Mouse (Mus musculus): ENCODE measurements around the gene Gm10392. TPM values are rescaled to one million over a fixed set of nuclear protein-coding genes. Genes with fewer than 3 reads are reported as not detected.
A peak's percentile ranks its signal among the peaks of the same experiment; 100 is the strongest.

The Gm10392 gene
- polyA plus RNA-seq, 1 experiment from 2014 or later, result 0.14 TPM

DNA sequence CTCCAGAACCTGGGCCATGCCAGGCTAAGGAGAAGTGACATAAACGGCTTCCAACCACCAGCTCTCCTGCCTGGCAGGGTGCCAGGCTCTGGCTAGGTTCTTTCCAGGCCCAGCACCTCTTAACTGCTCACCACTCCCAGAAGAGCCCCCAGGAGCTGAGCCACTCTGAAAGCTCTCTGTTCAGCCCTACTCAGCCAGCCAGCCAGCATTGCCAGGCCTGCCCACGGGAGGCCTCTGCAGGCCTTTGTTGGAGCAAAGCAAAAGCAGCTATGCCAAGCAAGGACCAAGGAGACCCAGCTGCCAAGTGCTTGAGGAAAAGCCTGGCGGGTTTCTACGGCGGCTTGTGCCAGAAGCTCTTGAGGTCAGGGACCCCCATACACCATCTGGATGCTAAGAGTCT, 32.2 kb downstream of the Gm10392 start:
- Histone ChIP-seq H3K9ac (peak overlapping the region; percentile 47; the same call in 1 of the 2 replicates), H3K4me2 (replicated peaks) (peak overlapping the region; percentile 69), H3K36me3 (no peaks in the 10 kb centered on the region), H3K27ac (peak overlapping the region; percentile 66; the same call in 1 of the 2 replicates), H3K27me3 (no peaks in the 10 kb centered on the region), H3K4me3 (peak overlapping the region; percentile 94), H3K4me1 (peaks cover 73% of the 10 kb centered on the region), H3K9me3 (replicated peaks) (no peaks in the 10 kb centered on the region)
- WGBS, result 64% methylated on average over 5 of the region's 5 CpGs
- no peak for ATAC-seq (ENCODE audit: low FRiP score)

DNA sequence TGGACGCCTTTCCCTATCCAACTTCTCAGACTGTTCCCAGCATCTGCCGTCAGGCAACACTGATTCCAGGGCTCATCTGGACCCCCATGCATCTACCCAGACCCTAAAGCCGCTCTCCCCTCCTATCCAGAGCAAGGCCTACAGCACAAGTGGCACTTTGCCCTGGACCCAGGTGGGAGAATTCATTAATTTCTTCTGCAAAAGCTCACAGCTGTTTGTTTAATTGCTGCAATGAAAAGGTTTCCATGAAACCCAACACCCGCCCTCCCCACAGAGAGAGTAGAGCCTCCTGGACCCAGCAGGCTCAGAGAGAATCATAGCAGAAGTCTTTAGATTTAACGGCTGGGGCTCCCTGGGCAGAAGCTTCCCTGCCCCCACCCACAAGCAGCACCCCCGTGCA, 33.8 kb downstream of the Gm10392 start:
- Histone ChIP-seq H3K4me1 (peaks cover 59% of the 10 kb centered on the region), H3K4me3 (0 out of 2 replicates have a peak overlapping the region, but pooled peaks have one; percentile 1), H3K27me3 (no peaks in the 10 kb centered on the region), H3K9ac (no peak overlapping the region; the same call in 1 of the 2 replicates), H3K9me3 (replicated peaks) (no peaks in the 10 kb centered on the region), H3K27ac (peak overlapping the region; percentile 64), H3K36me3 (no peaks in the 10 kb centered on the region), H3K4me2 (replicated peaks) (peak overlapping the region; percentile 69; the same call in 1 of the 2 replicates)
- no peak for ATAC-seq (ENCODE audit: low FRiP score)
- WGBS, result 42% methylated on average over 6 of the region's 6 CpGs

DNA sequence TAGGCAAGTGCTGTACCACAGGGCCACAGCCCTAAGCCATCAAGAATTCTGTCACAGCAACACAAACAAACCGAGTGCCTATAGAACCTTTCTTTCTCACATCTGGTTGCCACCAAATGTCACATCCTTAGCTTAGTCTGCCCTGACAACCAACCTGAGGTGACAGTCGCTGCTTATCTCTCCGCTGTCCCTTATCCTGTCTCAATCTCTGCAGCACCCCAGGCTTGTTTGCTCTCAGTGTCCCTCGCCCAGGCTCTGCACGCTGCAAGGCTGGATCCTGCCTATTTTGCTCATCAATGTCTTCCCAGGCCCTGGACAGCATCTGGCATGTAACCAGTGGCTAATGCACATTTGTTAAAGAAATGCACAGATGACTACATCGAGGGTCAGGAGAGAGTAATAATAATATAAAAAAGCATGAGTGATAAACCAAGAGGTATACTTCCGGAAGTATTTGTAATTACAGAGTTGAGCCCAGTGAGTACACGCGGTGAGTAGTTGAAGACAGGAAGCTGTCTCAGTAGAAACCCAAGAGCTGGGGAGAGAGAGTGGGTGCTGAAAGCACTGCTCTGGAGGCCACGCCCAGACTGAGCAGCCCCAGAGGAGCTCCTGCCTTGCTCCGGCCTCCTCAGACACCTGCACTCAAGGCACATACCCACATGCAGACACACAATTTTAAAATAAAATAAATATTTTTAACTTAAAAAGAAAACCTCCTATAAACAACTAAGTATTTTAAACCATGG, 35.3 kb downstream of the Gm10392 start:
- Histone ChIP-seq H3K27me3 (no peaks in the 10 kb centered on the region), H3K4me1 (peaks cover 54% of the 10 kb centered on the region), H3K27ac (no peak overlapping the region), H3K9ac (no peak overlapping the region), H3K9me3 (replicated peaks) (no peaks in the 10 kb centered on the region), H3K36me3 (no peaks in the 10 kb centered on the region), H3K4me3 (no peak overlapping the region), H3K4me2 (replicated peaks) (no peak overlapping the region)
- no peak for ATAC-seq (ENCODE audit: low FRiP score)
- 64% methylated on average over 11 of the region's 11 CpGs for WGBS

DNA sequence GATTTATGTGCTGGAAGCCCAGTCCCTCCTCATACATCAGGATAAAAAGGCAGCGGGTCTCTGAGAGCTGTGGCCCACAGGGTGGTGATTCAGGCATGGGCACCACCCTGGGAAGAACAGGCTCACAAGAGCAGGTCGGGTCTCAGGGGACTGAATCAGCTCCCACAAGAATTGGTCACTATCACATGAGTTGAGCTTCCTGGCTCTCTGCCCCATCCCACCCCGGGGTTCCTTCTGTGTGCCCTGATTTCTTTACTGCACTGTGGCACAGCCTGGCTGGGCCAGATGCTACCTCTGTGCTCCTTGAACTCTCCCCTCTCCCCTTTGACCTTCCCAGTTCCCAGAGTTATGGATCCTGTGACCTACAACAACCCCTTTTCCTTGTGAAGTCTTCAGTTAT, 36.0 kb downstream of the Gm10392 start:
- ATAC-seq (ENCODE audit: low FRiP score), result no peak
- Histone ChIP-seq H3K27me3 (no peaks in the 10 kb centered on the region), H3K27ac (no peak overlapping the region), H3K4me2 (replicated peaks) (no peak overlapping the region), H3K4me1 (peaks cover 48% of the 10 kb centered on the region), H3K9me3 (replicated peaks) (no peaks in the 10 kb centered on the region), H3K9ac (no peak overlapping the region), H3K36me3 (no peaks in the 10 kb centered on the region), H3K4me3 (no peak overlapping the region)
- WGBS, result 69% methylated on average over 3 of the region's 3 CpGs

DNA sequence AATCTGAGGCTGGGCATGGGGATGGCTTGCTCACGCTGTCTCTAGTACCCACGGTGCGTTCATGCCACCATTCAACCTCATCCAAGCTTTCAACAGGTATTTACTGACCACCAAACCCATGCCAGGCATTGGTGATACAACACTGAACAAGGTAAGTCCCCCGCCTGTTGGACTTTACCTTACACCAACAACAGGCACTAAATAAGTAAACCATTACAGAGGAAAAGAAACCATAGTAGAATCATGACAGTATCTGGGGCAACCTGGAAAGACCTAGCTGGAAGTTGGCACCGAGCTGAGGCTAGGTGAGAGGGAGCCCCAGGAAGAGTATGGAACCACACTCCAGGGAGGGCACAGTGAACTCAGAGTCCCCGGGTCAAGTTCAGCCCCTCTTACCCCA, 42.1 kb downstream of the Gm10392 start:
- H3K4me2 ChIP-seq (replicated peaks), result no peak overlapping the region
- no peaks in the 10 kb centered on the region for H3K4me1 ChIP-seq
- H3K9me3 ChIP-seq (replicated peaks), result no peaks in the 10 kb centered on the region
- no peak overlapping the region for H3K4me3 ChIP-seq
- no peaks in the 10 kb centered on the region for H3K27me3 ChIP-seq
- H3K27ac ChIP-seq, result no peak overlapping the region
- 90% methylated on average over 6 of the region's 6 CpGs for WGBS
- no peak overlapping the region for H3K9ac ChIP-seq
- peaks cover 37% of the 10 kb centered on the region for H3K36me3 ChIP-seq
- no peak for ATAC-seq (ENCODE audit: low FRiP score)

DNA sequence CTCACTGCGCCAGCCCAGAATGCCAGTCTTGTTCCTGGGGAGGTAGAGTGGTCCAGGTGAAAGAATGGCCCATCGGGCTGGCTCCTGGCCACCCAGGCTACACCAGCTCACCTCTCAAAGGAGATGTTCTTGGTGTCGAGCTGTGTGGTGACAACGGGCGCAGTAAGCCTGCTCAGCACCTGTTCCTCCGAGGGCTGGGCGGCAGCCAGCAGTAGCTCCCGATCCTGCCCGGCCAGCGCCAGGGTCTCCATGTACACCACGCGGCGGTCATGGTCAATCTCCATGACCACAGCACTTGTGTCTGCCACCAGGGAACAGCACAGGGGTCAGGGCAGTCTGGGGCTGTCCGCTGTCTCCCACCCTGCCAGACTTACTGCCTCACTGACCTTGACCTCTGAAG, 42.8 kb downstream of the Gm10392 start:
- Histone ChIP-seq H3K4me1 (no peaks in the 10 kb centered on the region), H3K36me3 (peaks cover 44% of the 10 kb centered on the region), H3K4me3 (no peak overlapping the region), H3K9ac (no peak overlapping the region), H3K27ac (no peak overlapping the region), H3K27me3 (no peaks in the 10 kb centered on the region), H3K9me3 (replicated peaks) (no peaks in the 10 kb centered on the region), H3K4me2 (replicated peaks) (no peak overlapping the region)
- no peak for ATAC-seq (ENCODE audit: low FRiP score)
- 92% methylated on average over 14 of the region's 14 CpGs for WGBS

DNA sequence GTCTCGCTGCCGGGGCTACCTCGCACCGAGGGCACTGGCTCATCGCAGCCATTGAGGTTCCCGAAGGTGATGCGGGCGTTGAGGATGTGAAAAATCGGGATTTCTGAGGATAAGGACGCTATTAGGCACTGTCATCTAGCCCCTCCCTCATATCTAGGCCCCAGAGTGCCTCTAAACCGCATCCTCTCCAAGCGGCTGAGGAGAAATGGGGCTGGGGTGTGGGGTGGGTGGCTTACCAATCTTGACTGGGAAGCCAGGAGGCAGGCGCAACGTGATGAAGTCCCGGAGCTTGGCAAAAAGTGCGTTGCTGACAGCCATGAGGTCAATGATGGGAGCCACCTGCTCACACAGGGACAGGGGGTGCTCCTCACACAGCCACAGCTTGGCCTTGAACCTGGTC, 46.2 kb downstream of the Gm10392 start:
- Histone ChIP-seq H3K4me3 (no peak overlapping the region), H3K4me2 (replicated peaks) (no peak overlapping the region), H3K27ac (no peak overlapping the region), H3K27me3 (peaks cover 11% of the 10 kb centered on the region), H3K4me1 (peaks cover 1% of the 10 kb centered on the region), H3K9me3 (replicated peaks) (no peaks in the 10 kb centered on the region), H3K36me3 (peaks cover 52% of the 10 kb centered on the region), H3K9ac (no peak overlapping the region)
- ATAC-seq (ENCODE audit: low FRiP score), result no peak
- 94% methylated on average over 16 of the region's 16 CpGs for WGBS

DNA sequence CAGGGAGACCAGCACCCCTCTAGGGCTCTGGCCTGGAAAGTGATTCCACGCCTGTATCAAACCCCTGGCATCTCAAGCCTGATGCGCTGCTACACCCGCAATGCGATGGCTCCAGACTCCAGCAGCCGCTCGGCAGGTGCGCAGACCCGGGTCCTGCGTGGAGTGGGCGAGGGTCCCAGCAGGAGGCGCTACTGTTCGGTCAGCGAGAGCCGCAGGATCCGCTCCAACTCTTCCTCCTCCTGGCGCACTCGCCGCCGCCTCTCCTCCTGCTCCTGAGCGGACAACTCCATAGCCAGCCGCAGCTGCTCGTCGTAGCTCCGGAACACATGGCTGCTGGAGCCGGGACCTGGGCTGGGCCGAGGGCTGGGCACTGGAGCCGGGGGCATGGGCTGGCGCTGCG, 47.6 kb downstream of the Gm10392 start:
- no peak overlapping the region for H3K27ac ChIP-seq
- no peak overlapping the region for H3K4me3 ChIP-seq
- no peak overlapping the region for H3K4me2 ChIP-seq (replicated peaks)
- H3K4me1 ChIP-seq, result peaks cover 4% of the 10 kb centered on the region
- WGBS, result 67% methylated on average over 28 of the region's 29 CpGs
- H3K9ac ChIP-seq, result no peak overlapping the region
- no peaks in the 10 kb centered on the region for H3K9me3 ChIP-seq (replicated peaks)
- peaks cover 49% of the 10 kb centered on the region for H3K36me3 ChIP-seq
- ATAC-seq (ENCODE audit: low FRiP score), result no peak
- peaks cover 25% of the 10 kb centered on the region for H3K27me3 ChIP-seq

DNA sequence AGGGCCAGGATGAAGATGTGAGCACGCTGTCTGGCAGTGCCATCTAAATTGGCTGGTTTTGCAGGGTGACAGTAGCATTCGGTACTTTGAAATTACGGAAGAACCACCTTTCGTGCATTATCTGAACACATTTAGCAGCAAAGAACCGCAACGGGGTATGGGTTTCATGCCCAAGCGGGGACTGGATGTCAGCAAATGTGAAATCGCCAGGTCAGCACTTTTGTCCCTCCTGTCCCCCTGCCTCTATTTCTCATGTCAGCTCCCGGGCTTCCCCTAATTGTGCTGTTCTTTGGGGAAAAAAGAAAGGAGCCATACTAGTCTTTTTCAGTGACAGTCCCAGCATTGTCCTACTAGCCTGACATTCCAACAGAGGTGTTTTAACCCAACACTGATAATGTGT, 50.6 kb downstream of the Gm10392 start:
- H3K9ac ChIP-seq, result no peak overlapping the region
- peaks cover 30% of the 10 kb centered on the region for H3K36me3 ChIP-seq
- no peak overlapping the region for H3K4me3 ChIP-seq
- H3K4me1 ChIP-seq, result peaks cover 7% of the 10 kb centered on the region
- H3K27ac ChIP-seq, result no peak overlapping the region
- no peak overlapping the region for H3K4me2 ChIP-seq (replicated peaks)
- H3K27me3 ChIP-seq, result peaks cover 53% of the 10 kb centered on the region
- 77% methylated on average over 9 of the region's 9 CpGs for WGBS
- no peaks in the 10 kb centered on the region for H3K9me3 ChIP-seq (replicated peaks)
- no peak for ATAC-seq (ENCODE audit: low FRiP score)

DNA sequence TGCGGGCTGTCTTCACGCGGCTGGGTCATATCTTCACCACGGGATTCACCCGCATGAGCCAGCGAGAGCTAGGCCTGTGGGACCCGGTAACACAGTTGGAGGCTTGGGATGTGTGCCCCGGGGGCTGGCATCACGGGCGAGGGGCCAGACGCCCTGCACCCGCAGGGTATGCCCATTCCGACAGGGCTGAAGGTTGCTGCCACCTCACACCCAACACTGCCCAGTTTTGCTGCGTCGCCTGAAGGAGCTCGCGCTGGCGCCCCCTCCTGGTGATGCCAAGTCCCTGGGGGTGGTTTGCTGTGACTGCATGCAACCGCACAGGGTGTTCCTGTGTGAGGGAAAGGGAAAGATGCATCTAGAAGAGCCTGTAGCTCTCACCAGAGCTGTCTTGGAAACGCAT, 51.2 kb downstream of the Gm10392 start:
- no peak for ATAC-seq (ENCODE audit: low FRiP score)
- Histone ChIP-seq H3K27me3 (peaks cover 59% of the 10 kb centered on the region), H3K27ac (no peak overlapping the region), H3K4me1 (peaks cover 8% of the 10 kb centered on the region), H3K9me3 (replicated peaks) (no peaks in the 10 kb centered on the region), H3K4me3 (no peak overlapping the region), H3K9ac (no peak overlapping the region), H3K36me3 (peaks cover 23% of the 10 kb centered on the region), H3K4me2 (replicated peaks) (peak overlapping the region; percentile 33)
- 17% methylated on average over 20 of the region's 20 CpGs for WGBS

DNA sequence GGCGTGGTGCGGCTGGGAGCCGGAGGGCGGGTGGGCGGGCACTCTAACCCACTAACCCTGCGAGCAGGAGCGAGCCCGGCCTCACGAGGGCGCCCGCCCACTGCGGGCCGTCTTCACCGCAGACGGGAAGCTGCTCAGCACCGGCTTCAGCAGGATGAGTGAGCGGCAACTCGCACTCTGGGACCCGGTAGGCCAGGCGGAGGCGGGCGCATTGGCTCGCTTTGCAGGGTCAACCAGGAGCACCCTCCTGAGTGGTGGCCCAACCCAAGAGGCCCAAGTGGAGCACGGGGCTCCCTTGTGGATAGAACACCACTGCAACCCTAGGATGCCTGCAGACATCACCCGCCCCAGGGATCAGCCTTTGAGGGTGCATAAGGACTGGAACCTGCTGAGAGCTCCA, 51.8 kb downstream of the Gm10392 start:
- peaks cover 66% of the 10 kb centered on the region for H3K27me3 ChIP-seq

More for the DNA sequence above, 51.8 kb downstream of the Gm10392 start:
- 2% methylated on average over 25 of the region's 25 CpGs for WGBS
- ATAC-seq (ENCODE audit: low FRiP score), result no peak
- H3K9ac ChIP-seq, result peak overlapping the region; percentile 13; the same call in 1 of the 2 replicates
- peaks cover 14% of the 10 kb centered on the region for H3K4me1 ChIP-seq
- no peaks in the 10 kb centered on the region for H3K9me3 ChIP-seq (replicated peaks)
- peak overlapping the region; percentile 9; the same call in 1 of the 2 replicates for H3K4me2 ChIP-seq (replicated peaks)
- no peak overlapping the region for H3K27ac ChIP-seq
- H3K4me3 ChIP-seq, result no peak overlapping the region
- H3K36me3 ChIP-seq, result peaks cover 17% of the 10 kb centered on the region
